Mouse (Mus musculus) embryonic facial prominence, embryonic 11.5 days (tissue): Measurements from ENCODE around the gene Snrpd2. TPM values are rescaled to one million over a fixed set of nuclear protein-coding genes. Genes with fewer than 3 reads are reported as not detected.

ENCODE experiments used
- ATAC-seq: fragments of 200-750 bp; cut with Nextera tagmentation; replicated peaks from 2 replicates; pipeline ENCODE4 v1.8.0; 2017; ENCODE audit warnings: low read depth; ENCODE audit not compliant: insufficient number of reproducible peaks, low FRiP score, low TSS enrichment
- DNase-seq: peaks from one replicate; pipeline ENCODE4 v3.0.0-alpha.2; 2015; ENCODE audit warnings: low spot score
- H3K27ac ChIP-seq: fragments of 300-500 bp; sonication (generic); replicated peaks from 2 replicates; pipeline ENCODE4 v1.5.1; 2014; ENCODE audit warnings: mild to moderate bottlenecking, low read depth, low read length, control low read depth
- H3K27me3 ChIP-seq: fragments of 300-500 bp; sonication (generic); 2 replicates; pipeline ENCODE4 v1.6.1; 2014; ENCODE audit warnings: mild to moderate bottlenecking, low read length, moderate library complexity, mixed read lengths; ENCODE audit not compliant: control insufficient read depth, insufficient read depth
- H3K36me3 ChIP-seq: fragments of 300-500 bp; sonication (generic); replicated peaks from 2 replicates; pipeline ENCODE4 v1.6.1; 2014; ENCODE audit warnings: low read depth, mild to moderate bottlenecking, low read length, moderate library complexity, mixed read lengths; ENCODE audit not compliant: control insufficient read depth, insufficient read depth
- H3K4me1 ChIP-seq: fragments of 300-500 bp; sonication (generic); 2 replicates; pipeline ENCODE4 v1.6.1; 2014; ENCODE audit warnings: low read length, mixed read lengths; ENCODE audit not compliant: control insufficient read depth, insufficient read depth
- H3K4me2 ChIP-seq: fragments of 300-500 bp; sonication (generic); 2 replicates; pipeline ENCODE4 v1.6.1; 2014; ENCODE audit warnings: low read depth, mild to moderate bottlenecking, control low read depth, low read length, moderate library complexity
- H3K4me3 ChIP-seq: fragments of 300-500 bp; sonication (generic); 2 replicates; pipeline ENCODE4 v1.5.1; 2014; ENCODE audit warnings: low read depth, low read length, control low read depth
- H3K9ac ChIP-seq: fragments of 300-500 bp; sonication (generic); replicated peaks from 2 replicates; pipeline ENCODE4 v1.6.1; 2014; ENCODE audit warnings: mild to moderate bottlenecking, control low read depth, low read length
- H3K9me3 ChIP-seq: fragments of 300-500 bp; sonication (generic); replicated peaks from 2 replicates; pipeline ENCODE4 v1.6.1; 2016; ENCODE audit warnings: mild to moderate bottlenecking, low read length, inconsistent platforms, mixed read lengths; ENCODE audit not compliant: control insufficient read depth
- whole genome bisulfite sequencing: fragments of 180-500 bp; shearing (Covaris S2); extraction: QIAGEN DNeasy Blood & Tissue Kit; methylation state at CpG from one replicate; pipeline ENCODE4 v1.1.7; 2014; 5-methylcytosine and 5-hydroxymethylcytosine counted together
- polyA plus RNA-seq: library from polyadenylated mRNA; unstranded; fragments of >200 nt; fragmentation: Nextera tagmentation; extraction: Ambion mirVana; gene quantifications from 2 replicates; pipeline ENCODE4 v1.2.1, GENCODE M21; 2014

Gene Snrpd2
- polyA plus RNA-seq, 1 experiment from 2014 or later, result 157 TPM

DNA sequence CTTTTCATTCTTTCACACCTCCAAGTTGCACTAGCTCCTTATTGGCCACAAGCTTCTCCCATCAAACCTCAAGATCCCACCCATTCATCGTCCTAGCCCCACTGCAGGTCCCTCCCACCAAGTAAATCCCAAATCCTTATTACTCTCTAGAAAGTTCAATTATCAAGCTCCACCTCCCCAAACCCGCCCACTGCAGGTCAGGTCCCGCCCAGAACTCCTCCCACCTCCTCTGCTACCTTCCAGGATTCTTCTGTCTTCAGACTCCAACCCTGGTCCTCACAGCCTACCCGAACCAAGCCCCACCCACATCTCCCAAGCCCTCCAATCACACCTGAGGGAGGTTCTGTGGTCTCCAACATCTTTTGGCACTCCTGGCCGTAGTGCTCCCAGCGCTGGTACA, 14.7 kb downstream of the Snrpd2 start:
- 0% methylated on average over 6 of the region's 6 CpGs for WGBS
- H3K4me2 ChIP-seq, result peak overlapping the region; percentile 17; the same call in 1 of the 2 replicates
- H3K9me3 ChIP-seq, result no peaks in the 10 kb centered on the region
- H3K4me1 ChIP-seq, result peaks cover 2% of the 10 kb centered on the region
- peak; percentile 65 for DNase-seq
- peaks cover 19% of the 10 kb centered on the region for H3K27me3 ChIP-seq
- no peak overlapping the region for H3K9ac ChIP-seq
- no peak overlapping the region for H3K4me3 ChIP-seq
- H3K36me3 ChIP-seq, result no peaks in the 10 kb centered on the region
- ATAC-seq, result peak; percentile 37; the same call in 1 of the 2 replicates
- H3K27ac ChIP-seq, result no peak overlapping the region

DNA sequence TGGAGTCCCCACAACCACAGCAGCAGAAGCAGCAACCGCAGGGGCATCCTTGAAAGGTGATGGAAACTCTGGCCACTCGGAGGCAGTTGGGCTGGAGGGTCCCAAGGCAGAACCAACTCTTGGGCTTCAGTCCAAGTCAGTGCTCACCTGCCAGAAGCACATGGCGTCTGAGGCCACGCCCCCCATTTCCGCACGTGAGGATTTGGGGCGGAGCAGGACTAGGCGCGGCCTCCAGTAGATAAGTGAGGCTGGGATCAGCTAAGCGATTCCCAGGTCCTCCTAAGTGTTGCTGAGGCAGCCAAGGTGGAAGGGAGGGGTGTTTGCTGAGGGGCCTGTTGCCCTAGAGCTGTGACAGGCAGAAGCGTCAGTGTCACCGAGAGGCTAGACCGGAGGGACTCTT, 15.5 kb downstream of the Snrpd2 start:
- DNase-seq, result no peak
- WGBS, result 1% methylated on average over 13 of the region's 13 CpGs
- H3K4me1 ChIP-seq, result peaks cover 2% of the 10 kb centered on the region
- no peak overlapping the region for H3K9ac ChIP-seq
- H3K4me2 ChIP-seq, result peak overlapping the region; percentile 17; the same call in 1 of the 2 replicates
- H3K9me3 ChIP-seq, result no peaks in the 10 kb centered on the region
- no peak overlapping the region for H3K4me3 ChIP-seq
- no peak for ATAC-seq
- H3K27me3 ChIP-seq, result peaks cover 12% of the 10 kb centered on the region; the same call in 1 of the 2 replicates
- no peak overlapping the region for H3K27ac ChIP-seq
- H3K36me3 ChIP-seq, result no peaks in the 10 kb centered on the region

DNA sequence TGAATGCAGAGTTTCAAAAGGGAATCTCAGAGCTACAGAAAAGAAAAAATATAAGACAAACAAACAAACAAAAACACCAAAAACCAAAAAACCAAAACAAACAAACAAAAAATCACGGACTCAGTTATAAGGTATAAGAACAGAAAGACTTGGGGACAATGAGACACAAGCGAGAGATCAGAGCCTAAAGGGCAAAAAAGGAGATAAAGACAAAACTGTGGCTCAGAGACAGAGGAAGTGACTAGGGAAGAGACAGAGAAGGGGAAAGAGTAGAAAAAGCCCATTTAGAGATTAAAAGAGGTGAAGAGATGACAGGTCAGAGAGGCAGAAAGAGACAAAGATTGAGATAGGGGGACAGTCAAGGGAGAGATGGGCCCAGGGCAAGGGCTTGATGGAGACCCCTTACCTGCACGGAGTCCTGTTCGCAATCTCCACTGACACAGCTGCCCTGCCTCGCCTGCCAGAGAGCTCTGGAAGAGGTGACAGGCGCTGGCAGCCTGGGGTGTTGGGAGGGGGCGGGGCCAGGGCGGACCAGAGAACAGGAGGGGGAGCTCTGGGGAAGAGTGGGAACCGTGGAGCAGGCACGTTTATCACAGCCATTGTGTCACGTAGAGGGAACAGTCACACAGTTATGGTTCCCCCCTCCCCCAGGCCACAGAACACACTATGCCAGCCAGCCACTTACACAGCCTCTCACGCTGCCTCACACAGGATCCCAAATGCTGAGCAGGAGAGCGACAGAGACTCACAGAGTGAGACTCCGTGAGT, 16.3 kb downstream of the Snrpd2 start, which contains the start of gene Gipr:
Gene Gipr (minus strand): TSS at position 472 of the 768 bp plus-strand sequence.
- DNase-seq (no peak), ATAC-seq (no peak)
- Histone ChIP-seq H3K9me3 (no peaks in the 10 kb centered on the region), H3K4me1 (no peaks in the 10 kb centered on the region), H3K36me3 (no peaks in the 10 kb centered on the region), H3K27ac (no peak within 1 kb of the TSS), H3K27me3 (peaks cover 11% of the 10 kb centered on the region; the same call in 1 of the 2 replicates), H3K9ac (no peak within 1 kb of the TSS), H3K4me2 (no peak within 1 kb of the TSS), H3K4me3 (no peak within 1 kb of the TSS)
- WGBS, result 13% methylated on average over 13 of the region's 14 CpGs

DNA sequence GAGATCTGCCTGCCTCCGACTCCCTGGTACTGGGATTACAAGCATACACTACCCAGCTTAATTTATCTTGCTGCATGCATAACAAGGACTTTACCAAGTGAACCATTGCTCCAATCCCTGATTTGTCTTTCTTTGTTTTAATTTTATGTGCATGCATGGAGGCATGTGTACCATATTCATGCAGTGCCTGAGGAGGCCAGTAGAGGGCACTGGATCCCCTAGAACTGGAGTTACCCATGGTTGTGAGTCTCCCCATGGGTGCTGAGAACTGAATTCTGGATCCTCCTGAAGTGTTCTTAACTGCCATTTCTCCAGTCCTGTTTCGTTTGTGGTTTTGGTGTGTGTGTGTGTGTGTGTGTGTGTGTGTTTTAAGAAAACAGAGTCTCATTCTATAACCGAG, 17.5 kb downstream of the Snrpd2 start:
- peaks cover 11% of the 10 kb centered on the region; the same call in 1 of the 2 replicates for H3K27me3 ChIP-seq
- ATAC-seq (no peak), DNase-seq (no peak)
- no peaks in the 10 kb centered on the region for H3K36me3 ChIP-seq
- WGBS, result 83% methylated on average over 3 of the region's 3 CpGs
- H3K4me2 ChIP-seq, result no peak overlapping the region
- no peak overlapping the region for H3K9ac ChIP-seq
- no peaks in the 10 kb centered on the region for H3K9me3 ChIP-seq
- no peaks in the 10 kb centered on the region for H3K4me1 ChIP-seq
- H3K27ac ChIP-seq, result no peak overlapping the region
- no peak overlapping the region for H3K4me3 ChIP-seq

DNA sequence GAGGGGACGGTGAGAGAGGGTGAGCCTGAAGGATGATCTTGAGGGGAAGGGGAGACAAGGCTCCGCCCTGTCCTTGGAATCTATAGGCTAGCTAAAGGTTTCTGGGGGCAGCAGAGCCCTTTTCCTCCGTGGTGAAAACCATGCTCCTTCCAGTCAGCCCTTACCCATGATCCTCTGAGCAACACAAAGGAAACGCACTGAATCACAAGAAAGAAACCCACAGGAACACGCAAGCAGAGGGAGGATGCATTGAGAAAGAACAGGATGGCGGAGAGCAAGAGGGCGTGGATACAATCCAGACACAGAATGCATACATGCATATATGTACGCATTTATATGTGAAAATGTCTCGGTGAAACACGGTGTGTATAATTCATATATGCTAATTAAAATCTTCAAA, 20.0 kb downstream of the Snrpd2 start:
- H3K9me3 ChIP-seq, result no peaks in the 10 kb centered on the region

DNA sequence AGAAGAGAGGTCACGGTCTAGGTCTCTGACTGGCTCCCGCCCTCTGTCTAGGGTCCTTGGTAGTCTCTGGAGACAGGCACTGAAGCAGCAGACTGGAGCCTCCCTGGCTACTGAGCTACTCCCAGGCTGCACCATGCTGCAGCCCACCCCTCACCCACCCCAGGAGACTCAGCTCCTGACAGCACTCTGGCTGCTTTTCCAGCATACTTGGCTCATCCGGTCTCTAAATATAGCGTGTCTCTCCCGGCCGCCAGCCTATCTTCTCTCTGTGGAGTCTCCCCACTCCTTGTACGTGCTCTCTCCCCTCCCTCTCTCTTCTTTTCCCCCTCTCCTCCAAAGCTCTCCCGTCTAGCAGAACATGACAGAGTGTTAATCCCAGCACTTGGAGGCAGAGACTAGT, 20.6 kb downstream of the Snrpd2 start:
- H3K9ac ChIP-seq, result no peak overlapping the region
- WGBS, result 67% methylated on average over 8 of the region's 8 CpGs
- no peaks in the 10 kb centered on the region for H3K36me3 ChIP-seq
- no peaks in the 10 kb centered on the region for H3K9me3 ChIP-seq
- no peak for ATAC-seq
- H3K27ac ChIP-seq, result no peak overlapping the region
- no peak overlapping the region for H3K4me2 ChIP-seq
- no peaks in the 10 kb centered on the region; the same call in 1 of the 2 replicates for H3K4me1 ChIP-seq
- H3K4me3 ChIP-seq, result no peak overlapping the region
- no peak for DNase-seq
- no peaks in the 10 kb centered on the region for H3K27me3 ChIP-seq

More for the DNA sequence above, 20.0 kb downstream of the Snrpd2 start:
- Histone ChIP-seq H3K9ac (no peak overlapping the region), H3K4me1 (no peaks in the 10 kb centered on the region; the same call in 1 of the 2 replicates), H3K27me3 (peaks cover 6% of the 10 kb centered on the region; the same call in 1 of the 2 replicates), H3K36me3 (no peaks in the 10 kb centered on the region), H3K4me3 (no peak overlapping the region), H3K27ac (no peak overlapping the region), H3K4me2 (no peak overlapping the region)
- ATAC-seq, result no peak
- 68% methylated on average over 10 of the region's 10 CpGs for WGBS
- no peak for DNase-seq

DNA sequence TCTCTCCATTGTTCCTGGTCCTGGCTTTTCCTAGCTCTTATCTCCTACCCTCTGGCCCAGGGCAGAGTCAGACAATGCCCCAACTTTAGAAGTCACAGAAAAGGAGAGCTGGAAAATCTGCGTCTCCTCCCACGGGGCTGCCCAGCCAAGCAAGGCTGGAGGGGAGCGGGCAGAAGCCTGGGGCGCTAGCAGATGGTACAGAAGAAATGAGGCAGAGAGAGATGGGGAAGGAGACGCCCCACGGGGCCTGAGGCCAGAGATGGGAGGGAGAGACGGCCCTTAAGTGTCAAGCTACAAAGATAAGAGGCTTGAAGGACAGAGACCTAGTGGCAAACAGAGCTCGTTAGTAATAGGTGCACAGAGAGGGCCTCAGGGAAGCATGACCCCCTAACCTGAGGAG, 22.3 kb downstream of the Snrpd2 start:
- Histone ChIP-seq H3K9ac (no peak overlapping the region), H3K4me3 (no peak overlapping the region), H3K4me2 (no peak overlapping the region), H3K27ac (no peak overlapping the region), H3K9me3 (no peaks in the 10 kb centered on the region), H3K36me3 (no peaks in the 10 kb centered on the region), H3K4me1 (no peaks in the 10 kb centered on the region; the same call in 1 of the 2 replicates), H3K27me3 (peaks cover 13% of the 10 kb centered on the region)
- no peak for DNase-seq
- no peak for ATAC-seq
- WGBS, result 45% methylated on average over 8 of the region's 8 CpGs

DNA sequence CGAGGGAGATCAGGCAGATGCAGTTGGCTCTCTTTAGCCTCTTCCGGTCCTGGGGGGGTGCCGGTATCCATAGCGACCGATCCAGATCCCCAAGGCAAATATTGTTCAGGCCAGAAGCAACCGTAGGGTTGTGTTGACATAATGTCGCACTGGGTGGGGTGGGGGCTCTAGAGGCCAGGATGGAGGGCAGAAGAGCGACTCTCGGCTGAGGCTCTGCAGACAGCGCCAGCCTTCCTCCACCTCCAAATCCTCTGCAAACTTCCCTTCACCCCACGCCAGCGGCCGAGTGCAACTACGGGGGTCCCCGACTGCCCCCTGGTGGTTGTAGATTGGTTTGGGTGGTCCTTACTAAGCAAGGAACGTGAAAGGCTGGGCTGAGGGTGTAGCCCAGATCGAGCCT, 23.4 kb downstream of the Snrpd2 start:
- no peaks in the 10 kb centered on the region for H3K9me3 ChIP-seq
- peak overlapping the region; percentile 45 for H3K9ac ChIP-seq
- H3K27me3 ChIP-seq, result peaks cover 23% of the 10 kb centered on the region
- H3K4me1 ChIP-seq, result no peaks in the 10 kb centered on the region; the same call in 1 of the 2 replicates
- ATAC-seq (peak; percentile 31; the same call in 1 of the 2 replicates), DNase-seq (peak; percentile 94)
- 3% methylated on average over 17 of the region's 17 CpGs for WGBS
- peak overlapping the region; percentile 60 for H3K4me2 ChIP-seq
- no peak overlapping the region for H3K27ac ChIP-seq
- peak overlapping the region; percentile 17; the same call in 1 of the 2 replicates for H3K4me3 ChIP-seq
- no peaks in the 10 kb centered on the region for H3K36me3 ChIP-seq
